Mouse (Mus musculus): Measurements from ENCODE around the gene 1110004F10Rik.

GRCm38 (mm10) chr7:116030597-116031387 lies 8.4 kb upstream of the 1110004F10Rik start:
- TF ChIP-seq GATA1 (IDR thresholded peaks at IDR 0.05; ENCODE audit: low read depth, low read length) (no peak), BHLHE40 (IDR thresholded peaks at IDR 0.05; ENCODE audit: borderline replicate concordance, low read depth, low read length) (no peak), POLR2A (IDR thresholded peaks at IDR 0.05; ENCODE audit: control insufficient read depth in 1 of 2, insufficient read depth in 1 of 2, low read depth in 1 of 2, low read length in 2 of 2, poor library complexity in 1 of 2) (no peak), CTCF (IDR thresholded peaks at IDR 0.05 in 2 of 3, conservative IDR thresholded peaks at IDR 0.05 in 1 of 3; ENCODE audit: control insufficient read depth in 1 of 3, insufficient read depth in 1 of 3, low read depth in 2 of 3, low read length in 3 of 3, poor library complexity in 1 of 3, severe bottlenecking in 1 of 3) (no peak)

All from MEL (cell line).